Mouse (Mus musculus) frontal cortex, adult (tissue): Measurements from ENCODE around the gene Sp4.
A peak's percentile ranks its signal among the peaks of the same experiment; 100 is the strongest.

Experiments used
- ATAC-seq: cut with Nextera tagmentation; 2 replicates; pipeline ENCODE4 v1.9.2; 2017; ENCODE audit warnings: mild to moderate bottlenecking, moderate library complexity, mixed read lengths; ENCODE audit not compliant: low TSS enrichment

Sp4 gene

GRCm38 (mm10) chr12:118301072-118301865, at the start of gene Sp4:
Gene Sp4 (minus strand): TSS chr12:118301440.
- peak; percentile 79 for ATAC-seq

- ATAC-seq = no peak
Measured at GRCm38 (mm10) chr12:118339107-118339506, 37.9 kb upstream of the Sp4 start.

- ATAC-seq = no peak
Measured at GRCm38 (mm10) chr12:118338243-118338642, 37.0 kb upstream of the Sp4 start.

- ATAC-seq = no peak
Measured at GRCm38 (mm10) chr12:118337291-118337690, 36.1 kb upstream of the Sp4 start.

GRCm38 (mm10) chr12:118328739-118329249, 27.6 kb upstream of the Sp4 start:
- no peak for ATAC-seq

GRCm38 (mm10) chr12:118327566-118327965, 26.3 kb upstream of the Sp4 start:
- no peak for ATAC-seq

- no peak for ATAC-seq
Measured at GRCm38 (mm10) chr12:118326161-118326560, 24.9 kb upstream of the Sp4 start.

GRCm38 (mm10) chr12:118320076-118320475, 18.8 kb upstream of the Sp4 start:
- ATAC-seq = no peak

GRCm38 (mm10) chr12:118314477-118314845, 13.2 kb upstream of the Sp4 start:
- ATAC-seq = no peak

- no peak for ATAC-seq
Measured at GRCm38 (mm10) chr12:118313805-118314476, 12.7 kb upstream of the Sp4 start.

GRCm38 (mm10) chr12:118303586-118303985, 2.3 kb upstream of the Sp4 start:
- ATAC-seq = no peak

GRCm38 (mm10) chr12:118303066-118303465, 1.8 kb upstream of the Sp4 start:
- ATAC-seq = no peak

GRCm38 (mm10) chr12:118301866-118302835, 911 bp upstream of the Sp4 start:
- peak; percentile 86 for ATAC-seq

GRCm38 (mm10) chr12:118300754-118301071, 527 bp downstream of the Sp4 start:
- ATAC-seq = no peak

GRCm38 (mm10) chr12:118299956-118300355, 1.3 kb downstream of the Sp4 start:
- ATAC-seq = no peak

- no peak for ATAC-seq
Measured at GRCm38 (mm10) chr12:118299172-118299571, 2.1 kb downstream of the Sp4 start.

- no peak for ATAC-seq
Measured at GRCm38 (mm10) chr12:118298516-118298915, 2.7 kb downstream of the Sp4 start.

GRCm38 (mm10) chr12:118296236-118296635, 5.0 kb downstream of the Sp4 start:
- no peak for ATAC-seq

- ATAC-seq = no peak
Measured at GRCm38 (mm10) chr12:118295793-118296192, 5.4 kb downstream of the Sp4 start.

GRCm38 (mm10) chr12:118288947-118289346, 12.3 kb downstream of the Sp4 start:
- ATAC-seq = no peak

- ATAC-seq = no peak
Measured at GRCm38 (mm10) chr12:118285099-118285498, 16.1 kb downstream of the Sp4 start.

GRCm38 (mm10) chr12:118281961-118282360, 19.3 kb downstream of the Sp4 start:
- no peak for ATAC-seq
